Mouse (Mus musculus) neural tube, embryonic 11.5 days (tissue): ENCODE measurements around the gene Mapk8. TPM values are rescaled to one million over a fixed set of nuclear protein-coding genes. Genes with fewer than 3 reads are reported as not detected.

Experiments used
- ATAC-seq: fragments of 200-750 bp; cut with Nextera tagmentation; 2 replicates; pipeline ENCODE4 v1.8.0; 2017; ENCODE audit warnings: moderate number of reproducible peaks, mild to moderate bottlenecking, moderate TSS enrichment, moderate library complexity; ENCODE audit not compliant: insufficient read depth, low FRiP score, low TSS enrichment
- DNase-seq: peaks from one replicate; pipeline ENCODE4 v3.0.0-alpha.2; 2015; ENCODE audit warnings: low spot score
- H3K27ac ChIP-seq: fragments of 300-500 bp; sonication (generic); 2 replicates; pipeline ENCODE4 v1.5.1; 2014; ENCODE audit warnings: low read depth, mild to moderate bottlenecking, low read length
- H3K27me3 ChIP-seq: fragments of 300-500 bp; sonication (generic); 2 replicates; pipeline ENCODE4 v1.6.1; 2014; ENCODE audit warnings: mild to moderate bottlenecking, low read length, mixed read lengths; ENCODE audit not compliant: control insufficient read depth, insufficient read depth
- H3K36me3 ChIP-seq: fragments of 300-500 bp; sonication (generic); 2 replicates; pipeline ENCODE4 v1.6.1; 2014; ENCODE audit warnings: mild to moderate bottlenecking, low read length, moderate library complexity, mixed read lengths; ENCODE audit not compliant: control insufficient read depth, insufficient read depth
- H3K4me1 ChIP-seq: fragments of 300-500 bp; sonication (generic); 2 replicates; pipeline ENCODE4 v1.6.1; 2014; ENCODE audit warnings: low read length, mixed read lengths; ENCODE audit not compliant: control insufficient read depth, insufficient read depth
- H3K4me2 ChIP-seq: fragments of 300-500 bp; sonication (generic); 2 replicates; pipeline ENCODE4 v1.6.1; 2014; ENCODE audit warnings: low read depth, mild to moderate bottlenecking, moderate library complexity
- H3K4me3 ChIP-seq: fragments of 300-500 bp; sonication (generic); 2 replicates; pipeline ENCODE4 v1.5.1; 2014; ENCODE audit warnings: low read depth, low read length
- H3K9ac ChIP-seq: fragments of 300-500 bp; sonication (generic); 2 replicates; pipeline ENCODE4 v1.6.1; 2014; ENCODE audit warnings: mild to moderate bottlenecking, low read length
- H3K9me3 ChIP-seq: fragments of 300-500 bp; sonication (generic); 2 replicates; pipeline ENCODE4 v1.6.1; 2016; ENCODE audit warnings: low read length; ENCODE audit not compliant: control insufficient read depth
- WGBS: fragments of 180-500 bp; shearing (Covaris S2); extraction: QIAGEN DNeasy Blood & Tissue Kit; methylation state at CpG from one replicate; pipeline ENCODE4 v1.1.7; 2014; 5-methylcytosine and 5-hydroxymethylcytosine counted together
- polyA plus RNA-seq: library from polyadenylated mRNA; unstranded; fragments of >200 nt; fragmentation: Nextera tagmentation; extraction: Ambion mirVana; gene quantifications from 2 replicates; pipeline ENCODE4 v1.2.1, GENCODE M21; 2014

Gene Mapk8
- polyA plus RNA-seq, 1 experiment from 2014 or later = 28.1 TPM

DNA sequence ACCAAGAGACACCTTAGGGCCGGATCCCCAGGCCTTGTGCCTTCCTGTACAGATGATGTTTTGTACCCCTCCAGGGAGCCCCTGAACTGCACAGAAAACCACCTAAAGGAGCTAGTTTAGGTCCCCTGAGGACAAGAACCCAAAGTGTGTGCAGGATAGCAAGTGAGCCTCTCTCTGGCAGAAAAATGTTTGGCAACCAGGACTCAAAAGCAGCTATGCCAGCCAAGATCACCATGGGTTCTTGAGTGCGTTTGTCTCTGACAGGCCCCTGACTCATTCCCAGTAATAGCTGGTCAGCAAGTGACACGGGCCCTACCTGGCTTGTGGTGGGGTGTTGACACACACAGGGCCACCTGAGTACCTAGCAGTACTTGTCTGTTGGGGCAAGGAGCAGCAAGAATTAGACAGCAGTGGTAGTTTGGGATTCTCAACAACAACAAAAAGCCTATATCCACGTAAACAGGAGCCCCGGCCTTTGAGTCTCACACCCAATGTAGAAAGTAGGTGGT is 117.6 kb downstream of the Mapk8 start:
- Histone ChIP-seq H3K27me3 (no peaks in the 10 kb centered on the region), H3K4me2 (no peak overlapping the region), H3K36me3 (no peaks in the 10 kb centered on the region), H3K4me1 (no peaks in the 10 kb centered on the region), H3K4me3 (no peak overlapping the region), H3K9me3 (no peaks in the 10 kb centered on the region), H3K9ac (no peak overlapping the region), H3K27ac (no peak overlapping the region)
- 89% methylated on average over 5 of the region's 5 CpGs for WGBS
- no peak for DNase-seq
- ATAC-seq = no peak

DNA sequence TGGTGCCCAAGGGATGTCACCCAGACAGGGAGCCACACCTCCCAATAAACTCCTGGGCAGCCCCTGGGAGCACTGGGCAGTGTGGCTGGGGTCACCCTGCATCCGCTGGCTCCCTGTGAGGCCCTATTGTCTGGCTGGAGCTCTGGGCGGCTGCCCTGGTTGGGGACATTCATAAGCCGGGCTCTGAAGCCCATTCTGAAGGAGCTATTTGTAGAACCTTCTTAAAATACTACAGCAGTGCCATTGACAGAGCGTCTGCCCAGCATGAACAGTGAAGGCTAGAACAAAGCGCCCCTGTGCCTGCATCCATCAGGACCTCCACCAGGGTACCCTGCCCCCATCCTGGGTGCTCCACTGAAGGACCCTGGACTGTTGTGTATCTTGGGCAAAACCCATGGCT is 118.6 kb downstream of the Mapk8 start:
- no peaks in the 10 kb centered on the region for H3K27me3 ChIP-seq
- ATAC-seq (no peak), DNase-seq (no peak)
- no peak overlapping the region for H3K9ac ChIP-seq
- H3K4me2 ChIP-seq = no peak overlapping the region
- no peak overlapping the region for H3K27ac ChIP-seq
- H3K36me3 ChIP-seq = no peaks in the 10 kb centered on the region
- H3K9me3 ChIP-seq = no peaks in the 10 kb centered on the region
- WGBS = 39% methylated on average over 5 of the region's 5 CpGs
- H3K4me3 ChIP-seq = no peak overlapping the region
- H3K4me1 ChIP-seq = no peaks in the 10 kb centered on the region

Other genes starting within 250 kb of the Mapk8 start
- 3.8 and 4.6 TPM in 2 replicates for gene Arhgap22, start 233.1 kb downstream of the Mapk8 start, polyA plus RNA-seq
- gene Frmpd2, start 24.5 kb upstream of the Mapk8 start, polyA plus RNA-seq = not detected in 2 replicates
- 0.13 TPM in 1 of 2 replicates, not detected in the other for gene Ptpn20, start 142.0 kb upstream of the Mapk8 start, polyA plus RNA-seq